Mouse (Mus musculus): Measurements from ENCODE around the gene Txndc15. TPM values are rescaled to one million over a fixed set of nuclear protein-coding genes. Genes with fewer than 3 reads are reported as not detected.
"Not testable (repeated sequence)": the region's sequence is repeated elsewhere in the genome, so short reads cannot be mapped to it uniquely, and the experiment has no call there.

Gene Txndc15
- polyA plus RNA-seq, 1 experiment, result not detected

- WGBS, result under 1% methylated on average over 51 of the region's 51 CpGs
- TF ChIP-seq CTCF (IDR thresholded peaks at IDR 0.05; ENCODE audit: insufficient read depth, low read depth, low read length) (no peak), POLR2A (IDR thresholded peaks at IDR 0.05; ENCODE audit: insufficient read depth, low read depth, low read length) (peak; percentile 100)
These were observed 21.8 kb upstream of the Txndc15 start, which contains the start of gene B230219D22Rik for GRCm38 (mm10) chr13:55692535-55693242. Gene B230219D22Rik, plus strand, starts transcription at chr13:55693124.

GRCm38 (mm10) chr13:55693243-55693721 is 21.2 kb upstream of the Txndc15 start:
- Histone ChIP-seq H3K27ac (ENCODE audit: insufficient read depth, low read depth, low read length) (peak overlapping the region; percentile 38; the same call in 1 of the 2 replicates), H3K4me1 (ENCODE audit: control insufficient read depth, insufficient read depth, low read length) (peaks cover 6% of the 10 kb centered on the region; the same call in 1 of the 2 replicates), H3K4me3 (ENCODE audit: insufficient read depth, low read depth, low read length) (peak overlapping the region; percentile 99)
- TF ChIP-seq CTCF (IDR thresholded peaks at IDR 0.05; ENCODE audit: insufficient read depth, low read depth, low read length) (no peak), POLR2A (IDR thresholded peaks at IDR 0.05; ENCODE audit: insufficient read depth, low read depth, low read length) (no peak; the same call in 1 of the 2 replicates)
- WGBS, result under 1% methylated on average over 68 of the region's 70 CpGs

More at GRCm38 (mm10) chr13:55692535-55693242, 21.8 kb upstream of the Txndc15 start, which contains the start of gene B230219D22Rik:
- Histone ChIP-seq H3K4me1 (ENCODE audit: control insufficient read depth, insufficient read depth, low read length) (peaks cover 6% of the 10 kb centered on the region; the same call in 1 of the 2 replicates), H3K27ac (ENCODE audit: insufficient read depth, low read depth, low read length) (peak within 1 kb of the TSS; percentile 38), H3K4me3 (ENCODE audit: insufficient read depth, low read depth, low read length) (peak within 1 kb of the TSS; percentile 99)

DNA sequence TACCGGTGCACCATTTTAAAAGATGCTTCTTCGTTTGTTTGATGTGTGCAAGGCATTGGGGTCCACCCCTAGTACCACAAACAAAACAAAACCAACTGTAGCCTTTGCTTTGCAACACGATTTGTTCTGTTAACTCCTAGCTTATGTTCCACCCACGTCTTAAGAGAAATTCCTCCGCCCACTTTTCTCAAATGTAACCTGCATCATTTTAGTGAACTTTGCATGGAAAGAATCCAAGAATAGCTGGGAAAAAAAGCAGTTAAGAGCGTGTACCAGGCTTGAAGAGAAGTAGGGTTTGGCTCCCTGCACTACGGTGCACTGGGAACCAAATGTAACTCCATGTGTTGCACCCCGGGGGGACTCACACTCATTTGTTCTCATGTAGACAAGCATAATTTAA is 20.3 kb upstream of the Txndc15 start:
- no peak overlapping the region for H3K27ac ChIP-seq (ENCODE audit: insufficient read depth, low read depth, low read length)
- TF ChIP-seq CTCF (IDR thresholded peaks at IDR 0.05; ENCODE audit: insufficient read depth, low read depth, low read length) (no peak), POLR2A (IDR thresholded peaks at IDR 0.05; ENCODE audit: insufficient read depth, low read depth, low read length) (no peak)
- 4% methylated on average over 8 of the region's 8 CpGs for WGBS
- peaks cover 6% of the 10 kb centered on the region; the same call in 1 of the 2 replicates for H3K4me1 ChIP-seq (ENCODE audit: control insufficient read depth, insufficient read depth, low read length)
- H3K4me3 ChIP-seq (ENCODE audit: insufficient read depth, low read depth, low read length), result no peak overlapping the region

- not testable (repeated sequence) for H3K4me1 ChIP-seq (ENCODE audit: control insufficient read depth, insufficient read depth, low read length); H3K27ac ChIP-seq (ENCODE audit: insufficient read depth, low read depth, low read length); H3K4me3 ChIP-seq (ENCODE audit: insufficient read depth, low read depth, low read length)
- 90% methylated on average over 1 of the region's 3 CpGs for WGBS
These were observed 18.5 kb upstream of the Txndc15 start for GRCm38 (mm10) chr13:55695989-55696388.

DNA sequence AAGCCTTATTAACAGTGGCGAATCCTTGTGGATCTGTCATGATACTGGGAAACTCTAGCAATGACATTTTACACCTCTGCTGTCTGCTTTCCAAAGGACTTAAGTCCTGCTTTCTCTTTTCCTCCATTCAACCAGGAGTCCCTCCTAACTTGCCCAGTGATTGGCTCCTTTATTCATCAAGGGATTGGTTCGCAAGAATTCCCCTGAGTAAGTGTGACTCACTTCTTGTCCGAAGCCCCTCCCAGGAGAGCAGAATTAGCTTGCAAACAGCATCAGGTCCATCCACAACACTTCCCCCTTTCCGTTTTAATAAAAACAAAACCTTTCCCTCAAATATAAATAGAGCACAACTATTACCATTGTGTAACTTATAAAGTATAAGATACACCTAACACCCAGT is 10.1 kb upstream of the Txndc15 start:
- Histone ChIP-seq H3K4me1 (ENCODE audit: control insufficient read depth, insufficient read depth, low read length) (no peaks in the 10 kb centered on the region), H3K27ac (ENCODE audit: insufficient read depth, low read depth, low read length) (no peak overlapping the region), H3K4me3 (ENCODE audit: insufficient read depth, low read depth, low read length) (no peak overlapping the region)
- no peak for TF ChIP-seq CTCF (IDR thresholded peaks at IDR 0.05; ENCODE audit: insufficient read depth, low read depth, low read length)
- no peak for TF ChIP-seq POLR2A (IDR thresholded peaks at IDR 0.05; ENCODE audit: insufficient read depth, low read depth, low read length)
- WGBS, result 76% methylated on average over 4 of the region's 4 CpGs

GRCm38 (mm10) chr13:55712846-55713245 is 1.6 kb upstream of the Txndc15 start:
- H3K4me3 ChIP-seq (ENCODE audit: insufficient read depth, low read depth, low read length), result no peak overlapping the region
- WGBS, result 91% methylated on average over 3 of the region's 3 CpGs

DNA sequence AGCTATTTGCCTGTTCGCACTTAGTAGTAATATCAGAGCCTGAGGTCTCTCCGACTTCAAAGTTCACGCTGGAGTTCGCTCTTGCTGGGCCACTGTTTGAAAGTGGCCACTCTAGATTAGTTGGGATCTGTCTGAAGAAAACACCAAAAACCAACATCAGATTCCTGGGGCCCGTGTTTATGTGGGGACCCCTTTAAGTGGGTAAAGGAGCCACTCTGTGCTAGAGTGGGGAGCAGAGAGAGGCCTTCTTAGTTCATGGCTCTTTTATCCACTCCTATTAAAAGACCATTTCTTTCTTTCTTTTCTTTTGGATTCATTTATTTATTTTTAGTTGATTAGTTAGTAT is 690 bp downstream of the Txndc15 start:
- H3K27ac ChIP-seq (ENCODE audit: insufficient read depth, low read depth, low read length), result peak overlapping the region; percentile 94
- H3K4me3 ChIP-seq (ENCODE audit: insufficient read depth, low read depth, low read length), result peak overlapping the region; percentile 85
- H3K4me1 ChIP-seq (ENCODE audit: control insufficient read depth, insufficient read depth, low read length), result peaks cover 16% of the 10 kb centered on the region
- 2% methylated on average over 5 of the region's 5 CpGs for WGBS
- TF ChIP-seq POLR2A (IDR thresholded peaks at IDR 0.05; ENCODE audit: insufficient read depth, low read depth, low read length) (no peak), CTCF (IDR thresholded peaks at IDR 0.05; ENCODE audit: insufficient read depth, low read depth, low read length) (no peak)

More at GRCm38 (mm10) chr13:55712846-55713245, 1.6 kb upstream of the Txndc15 start:
- TF ChIP-seq CTCF (IDR thresholded peaks at IDR 0.05; ENCODE audit: insufficient read depth, low read depth, low read length), result no peak
- TF ChIP-seq POLR2A (IDR thresholded peaks at IDR 0.05; ENCODE audit: insufficient read depth, low read depth, low read length), result no peak
- Histone ChIP-seq H3K4me1 (ENCODE audit: control insufficient read depth, insufficient read depth, low read length) (peaks cover 14% of the 10 kb centered on the region), H3K27ac (ENCODE audit: insufficient read depth, low read depth, low read length) (no peak overlapping the region)

DNA sequence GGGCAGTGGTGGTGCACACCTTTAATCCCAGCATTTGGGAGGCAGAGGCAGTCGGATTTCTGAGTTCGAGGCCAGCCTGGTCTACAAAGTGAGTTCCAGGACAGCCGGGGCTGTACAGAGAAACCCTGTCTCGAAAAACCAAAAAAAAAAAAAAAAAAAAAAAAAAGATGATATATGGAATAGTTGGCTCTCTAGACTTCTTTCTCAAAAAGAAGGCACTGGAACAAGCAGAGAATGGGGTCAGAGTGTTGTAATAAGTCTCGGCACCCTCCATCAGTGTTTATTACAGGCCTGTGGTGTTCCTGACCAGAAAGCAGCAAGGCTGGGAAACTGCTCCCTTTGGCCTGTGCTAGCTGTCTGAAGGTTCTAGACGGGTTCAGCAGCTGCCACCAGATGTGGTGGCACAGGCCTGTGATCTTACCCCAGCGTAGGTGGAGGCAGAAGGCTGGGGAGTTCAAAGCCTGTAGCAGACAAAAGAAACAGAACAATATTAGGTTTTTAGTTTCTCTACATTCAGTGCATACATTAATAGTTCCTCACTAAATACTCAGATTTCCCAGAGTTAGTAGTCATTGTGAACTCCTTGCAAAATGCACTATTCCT is 1.6 kb downstream of the Txndc15 start:
- WGBS, result 79% methylated on average over 7 of the region's 7 CpGs
- Histone ChIP-seq H3K4me1 (ENCODE audit: control insufficient read depth, insufficient read depth, low read length) (peaks cover 16% of the 10 kb centered on the region), H3K4me3 (ENCODE audit: insufficient read depth, low read depth, low read length) (no peak overlapping the region), H3K27ac (ENCODE audit: insufficient read depth, low read depth, low read length) (no peak overlapping the region)
- TF ChIP-seq CTCF (IDR thresholded peaks at IDR 0.05; ENCODE audit: insufficient read depth, low read depth, low read length), result no peak
- no peak for TF ChIP-seq POLR2A (IDR thresholded peaks at IDR 0.05; ENCODE audit: insufficient read depth, low read depth, low read length)

GRCm38 (mm10) chr13:55721516-55721915 is 7.1 kb downstream of the Txndc15 start:
- H3K4me3 ChIP-seq (ENCODE audit: insufficient read depth, low read depth, low read length), result no peak overlapping the region
- TF ChIP-seq CTCF (IDR thresholded peaks at IDR 0.05; ENCODE audit: insufficient read depth, low read depth, low read length) (no peak), POLR2A (IDR thresholded peaks at IDR 0.05; ENCODE audit: insufficient read depth, low read depth, low read length) (no peak)
- WGBS, result 57% methylated on average over 8 of the region's 8 CpGs

More at GRCm38 (mm10) chr13:55721516-55721915, 7.1 kb downstream of the Txndc15 start:
- Histone ChIP-seq H3K4me1 (ENCODE audit: control insufficient read depth, insufficient read depth, low read length) (peaks cover 8% of the 10 kb centered on the region), H3K27ac (ENCODE audit: insufficient read depth, low read depth, low read length) (no peak overlapping the region)
